In genomic region chr13:95986375-95986774, GRCm38 (mm10) we compare ENCODE assay signal across 9 mouse cellular contexts.
DNase-seq lines count a peak whose midpoint lies in the region; ATAC-seq lines count a peak whose summit lies in the region.
"Had no signal": no experiment of that assay in that cellular context is flagged by ENCODE, and none has a peak within 500 bp of the region (broad histone marks: within the 10 kb centered on the region; RNA-seq: fewer than 3 reads in every experiment).

No protein-coding gene starts in this region.

- no peak overlapping the region for H3K9ac ChIP-seq in limb, embryonic 11.5 days (ENCODE audit: low read length)

- ATAC-seq in cerebellum, adult (ENCODE audit: insufficient number of reproducible peaks, low FRiP score, low TSS enrichment): 0 out of 2 replicates have a peak, but pooled peaks have one; percentile 21
- ATAC-seq in limb, embryonic 11.5 days (ENCODE audit: insufficient number of reproducible peaks, low FRiP score, low TSS enrichment, low read depth): no peak
- ATAC-seq in frontal cortex, adult (ENCODE audit: low TSS enrichment): no peak

- no peak overlapping the region for H3K27ac ChIP-seq in limb, embryonic 11.5 days (replicated peaks; ENCODE audit: low read depth, low read length)
- H3K27ac ChIP-seq in limb, embryonic 10.5 days: no peak overlapping the region
- no peak overlapping the region for H3K27ac ChIP-seq in embryonic facial prominence, embryonic 10.5 days (replicated peaks)

- no peaks in the 10 kb centered on the region for H3K36me3 ChIP-seq in limb, embryonic 11.5 days (ENCODE audit: control insufficient read depth, insufficient read depth, low read length)
- H3K36me3 ChIP-seq in limb, embryonic 10.5 days: no peaks in the 10 kb centered on the region
- no peaks in the 10 kb centered on the region for H3K36me3 ChIP-seq in embryonic facial prominence, embryonic 10.5 days (replicated peaks)

- 73% methylated on average over 13 of the region's 13 CpGs for WGBS in limb, embryonic 11.5 days
- 71% methylated on average over 13 of the region's 13 CpGs for WGBS in limb, embryonic 10.5 days
- 72% methylated on average over 13 of the region's 13 CpGs for WGBS in embryonic facial prominence, embryonic 10.5 days

- H3K4me2 ChIP-seq in limb, embryonic 11.5 days (ENCODE audit: low read depth, severe bottlenecking): no peak overlapping the region

- no peak overlapping the region for H3K4me3 ChIP-seq in limb, embryonic 11.5 days (ENCODE audit: low read depth, low read length)
- H3K4me3 ChIP-seq in limb, embryonic 10.5 days: no peak overlapping the region
- H3K4me3 ChIP-seq in embryonic facial prominence, embryonic 10.5 days: no peak overlapping the region

- H3K27me3 ChIP-seq in limb, embryonic 11.5 days (ENCODE audit: control insufficient read depth, insufficient read depth, low read length): no peaks in the 10 kb centered on the region
- H3K27me3 ChIP-seq in limb, embryonic 10.5 days (ENCODE audit: low read depth, poor library complexity, severe bottlenecking): peaks cover 4% of the 10 kb centered on the region; the same call in 1 of the 2 replicates
- 0 out of 2 replicates have a peak, but pooled peaks cover 3% of the 10 kb centered on the region for H3K27me3 ChIP-seq in embryonic facial prominence, embryonic 10.5 days (replicated peaks; ENCODE audit: low read depth, poor library complexity, severe bottlenecking)

- DNase-seq in cerebellum, adult 8-10 months: no peak
- DNase-seq in limb, embryonic 11.5 days (ENCODE audit: low spot score): peak; percentile 53
- no peak for DNase-seq in limb, embryonic 10.5 days (ENCODE audit: low spot score)
- DNase-seq in MN1 (ENCODE audit: low spot score): peak; percentile 45
- peak; percentile 34 for DNase-seq in embryonic facial prominence, embryonic 10.5 days (ENCODE audit: low spot score)
- no peak for DNase-seq in layer of hippocampus, postnatal 10 days (ENCODE audit: low spot score in 2 of 2)
- DNase-seq: thymus, postnatal 36 days had no signal

- no peaks in the 10 kb centered on the region for H3K4me1 ChIP-seq in limb, embryonic 11.5 days (ENCODE audit: control insufficient read depth, insufficient read depth, low read length)
- peaks cover 12% of the 10 kb centered on the region; the same call in 1 of the 2 replicates for H3K4me1 ChIP-seq in limb, embryonic 10.5 days
- no peaks in the 10 kb centered on the region for H3K4me1 ChIP-seq in embryonic facial prominence, embryonic 10.5 days

- H3K9me3 ChIP-seq in limb, embryonic 11.5 days (ENCODE audit: control insufficient read depth, low read length): no peaks in the 10 kb centered on the region
- H3K9me3 ChIP-seq in limb, embryonic 10.5 days (replicated peaks): no peaks in the 10 kb centered on the region
- no peaks in the 10 kb centered on the region for H3K9me3 ChIP-seq in embryonic facial prominence, embryonic 10.5 days

Comparison
In these comparisons a context has a peak if more than half of its experiments do, and no peak if none do; other contexts are left out.
1. DNase-seq: peak in limb, embryonic 11.5 days (single experiment), MN1 (single experiment) and embryonic facial prominence, embryonic 10.5 days (single experiment); none in cerebellum, adult 8-10 months (single experiment), limb, embryonic 10.5 days (single experiment) and layer of hippocampus, postnatal 10 days (0 of 2).